Mouse (Mus musculus): Measurements from ENCODE around the gene Stk32b. TPM values are rescaled to one million over a fixed set of nuclear protein-coding genes. Genes with fewer than 3 reads are reported as not detected.

Gene Stk32b
- polyA plus RNA-seq, 1 experiment from 2014 or later, result 0.30 TPM

GRCm38 (mm10) chr5:37657741-37658140, 59.2 kb downstream of the Stk32b start:
- no peak overlapping the region for H3K9ac ChIP-seq
- H3K9me3 ChIP-seq (replicated peaks), result no peaks in the 10 kb centered on the region
- no peaks in the 10 kb centered on the region for H3K36me3 ChIP-seq (replicated peaks)
- no peaks in the 10 kb centered on the region for H3K27me3 ChIP-seq
- whole genome bisulfite sequencing (ENCODE audit: insufficient replicate concordance), result 61% methylated on average over 6 of the region's 6 CpGs
- H3K4me3 ChIP-seq (replicated peaks), result no peak overlapping the region
- no peak overlapping the region for H3K4me2 ChIP-seq
- ATAC-seq (ENCODE audit: insufficient read depth), result no peak
- H3K4me1 ChIP-seq (replicated peaks), result no peaks in the 10 kb centered on the region
- no peak overlapping the region for H3K27ac ChIP-seq (replicated peaks)

- no peak overlapping the region for H3K4me2 ChIP-seq
- no peaks in the 10 kb centered on the region for H3K36me3 ChIP-seq (replicated peaks)
- H3K9me3 ChIP-seq (replicated peaks), result no peaks in the 10 kb centered on the region
- H3K9ac ChIP-seq, result no peak overlapping the region
- 63% methylated on average over 5 of the region's 5 CpGs for WGBS (ENCODE audit: insufficient replicate concordance)
- H3K27me3 ChIP-seq, result no peaks in the 10 kb centered on the region
- H3K4me3 ChIP-seq (replicated peaks), result no peak overlapping the region
- H3K4me1 ChIP-seq (replicated peaks), result no peaks in the 10 kb centered on the region
- no peak for ATAC-seq (ENCODE audit: insufficient read depth)
- H3K27ac ChIP-seq (replicated peaks), result no peak overlapping the region
Measured at GRCm38 (mm10) chr5:37655208-37655607, 61.8 kb downstream of the Stk32b start.

- Histone ChIP-seq H3K36me3 (replicated peaks) (no peaks in the 10 kb centered on the region), H3K4me2 (no peak overlapping the region), H3K4me1 (replicated peaks) (no peaks in the 10 kb centered on the region), H3K4me3 (replicated peaks) (no peak overlapping the region), H3K27ac (replicated peaks) (no peak overlapping the region; the same call in 1 of the 2 replicates), H3K9me3 (replicated peaks) (no peaks in the 10 kb centered on the region), H3K27me3 (no peaks in the 10 kb centered on the region), H3K9ac (no peak overlapping the region)
- 54% methylated on average over 10 of the region's 10 CpGs for WGBS (ENCODE audit: insufficient replicate concordance)
- peak; percentile 61 for ATAC-seq (ENCODE audit: insufficient read depth)
Measured at GRCm38 (mm10) chr5:37650681-37651211, 66.2 kb downstream of the Stk32b start.

GRCm38 (mm10) chr5:37650089-37650601, 66.8 kb downstream of the Stk32b start:
- Histone ChIP-seq H3K4me3 (replicated peaks) (no peak overlapping the region), H3K4me1 (replicated peaks) (no peaks in the 10 kb centered on the region), H3K9ac (no peak overlapping the region), H3K4me2 (no peak overlapping the region), H3K27ac (replicated peaks) (no peak overlapping the region), H3K27me3 (no peaks in the 10 kb centered on the region), H3K36me3 (replicated peaks) (no peaks in the 10 kb centered on the region), H3K9me3 (replicated peaks) (no peaks in the 10 kb centered on the region)
- ATAC-seq (ENCODE audit: insufficient read depth), result no peak
- 34% methylated on average over 1 of the region's 1 CpGs for WGBS (ENCODE audit: insufficient replicate concordance)

GRCm38 (mm10) chr5:37644082-37644481, 72.9 kb downstream of the Stk32b start:
- Histone ChIP-seq H3K9me3 (replicated peaks) (no peaks in the 10 kb centered on the region), H3K9ac (no peak overlapping the region), H3K4me2 (no peak overlapping the region), H3K27me3 (no peaks in the 10 kb centered on the region), H3K4me3 (replicated peaks) (no peak overlapping the region), H3K27ac (replicated peaks) (no peak overlapping the region), H3K4me1 (replicated peaks) (no peaks in the 10 kb centered on the region), H3K36me3 (replicated peaks) (no peaks in the 10 kb centered on the region)
- no peak for ATAC-seq (ENCODE audit: insufficient read depth)
- 65% methylated on average over 7 of the region's 7 CpGs for WGBS (ENCODE audit: insufficient replicate concordance)

- Histone ChIP-seq H3K27me3 (no peaks in the 10 kb centered on the region), H3K9ac (no peak overlapping the region)
- WGBS (ENCODE audit: insufficient replicate concordance), result 61% methylated on average over 7 of the region's 7 CpGs
Measured at GRCm38 (mm10) chr5:37642486-37642885, 74.5 kb downstream of the Stk32b start.

GRCm38 (mm10) chr5:37634791-37635190, 82.2 kb downstream of the Stk32b start:
- Histone ChIP-seq H3K36me3 (replicated peaks) (no peaks in the 10 kb centered on the region), H3K9ac (no peak overlapping the region), H3K27ac (replicated peaks) (no peak overlapping the region), H3K4me1 (replicated peaks) (no peaks in the 10 kb centered on the region), H3K4me3 (replicated peaks) (no peak overlapping the region), H3K9me3 (replicated peaks) (0 out of 2 replicates have a peak, but pooled peaks cover 5% of the 10 kb centered on the region), H3K4me2 (no peak overlapping the region), H3K27me3 (no peaks in the 10 kb centered on the region)
- no peak for ATAC-seq (ENCODE audit: insufficient read depth)
- 48% methylated on average over 2 of the region's 2 CpGs for WGBS (ENCODE audit: insufficient replicate concordance)

More at GRCm38 (mm10) chr5:37642486-37642885, 74.5 kb downstream of the Stk32b start:
- Histone ChIP-seq H3K4me1 (replicated peaks) (no peaks in the 10 kb centered on the region), H3K4me2 (no peak overlapping the region), H3K9me3 (replicated peaks) (no peaks in the 10 kb centered on the region), H3K27ac (replicated peaks) (no peak overlapping the region), H3K36me3 (replicated peaks) (no peaks in the 10 kb centered on the region), H3K4me3 (replicated peaks) (no peak overlapping the region)
- no peak for ATAC-seq (ENCODE audit: insufficient read depth)

GRCm38 (mm10) chr5:37627437-37628163, 89.4 kb downstream of the Stk32b start:
- H3K4me2 ChIP-seq, result no peak overlapping the region
- 0 out of 2 replicates have a peak, but pooled peaks cover 5% of the 10 kb centered on the region for H3K9me3 ChIP-seq (replicated peaks)
- H3K4me1 ChIP-seq (replicated peaks), result no peaks in the 10 kb centered on the region
- WGBS (ENCODE audit: insufficient replicate concordance), result 63% methylated on average over 8 of the region's 8 CpGs
- H3K36me3 ChIP-seq (replicated peaks), result no peaks in the 10 kb centered on the region
- no peak overlapping the region for H3K4me3 ChIP-seq (replicated peaks)
- H3K27ac ChIP-seq (replicated peaks), result no peak overlapping the region
- H3K9ac ChIP-seq, result no peak overlapping the region
- H3K27me3 ChIP-seq, result no peaks in the 10 kb centered on the region
- ATAC-seq (ENCODE audit: insufficient read depth), result no peak

- Histone ChIP-seq H3K4me1 (replicated peaks) (no peaks in the 10 kb centered on the region), H3K27me3 (no peaks in the 10 kb centered on the region), H3K9ac (no peak overlapping the region), H3K4me2 (no peak overlapping the region), H3K9me3 (replicated peaks) (no peaks in the 10 kb centered on the region), H3K4me3 (replicated peaks) (no peak overlapping the region), H3K27ac (replicated peaks) (no peak overlapping the region), H3K36me3 (replicated peaks) (no peaks in the 10 kb centered on the region)
- ATAC-seq (ENCODE audit: insufficient read depth), result no peak
- WGBS (ENCODE audit: insufficient replicate concordance), result 40% methylated on average over 1 of the region's 1 CpGs
Measured at GRCm38 (mm10) chr5:37611874-37612273, 105.1 kb downstream of the Stk32b start.

- Histone ChIP-seq H3K27ac (replicated peaks) (no peak overlapping the region), H3K9me3 (replicated peaks) (no peaks in the 10 kb centered on the region), H3K9ac (no peak overlapping the region), H3K4me2 (no peak overlapping the region), H3K36me3 (replicated peaks) (no peaks in the 10 kb centered on the region), H3K27me3 (no peaks in the 10 kb centered on the region), H3K4me1 (replicated peaks) (no peaks in the 10 kb centered on the region), H3K4me3 (replicated peaks) (no peak overlapping the region)
- 42% methylated on average over 1 of the region's 1 CpGs for WGBS (ENCODE audit: insufficient replicate concordance)
- ATAC-seq (ENCODE audit: insufficient read depth), result no peak
Measured at GRCm38 (mm10) chr5:37599566-37599965, 117.4 kb downstream of the Stk32b start.

- Histone ChIP-seq H3K9me3 (replicated peaks) (no peaks in the 10 kb centered on the region), H3K4me1 (replicated peaks) (no peaks in the 10 kb centered on the region), H3K27me3 (no peaks in the 10 kb centered on the region), H3K27ac (replicated peaks) (no peak overlapping the region), H3K4me2 (no peak overlapping the region), H3K9ac (no peak overlapping the region), H3K4me3 (replicated peaks) (no peak overlapping the region), H3K36me3 (replicated peaks) (no peaks in the 10 kb centered on the region)
- 79% methylated on average over 4 of the region's 4 CpGs for WGBS (ENCODE audit: insufficient replicate concordance)
- ATAC-seq (ENCODE audit: insufficient read depth), result no peak
Measured at GRCm38 (mm10) chr5:37598271-37598670, 118.7 kb downstream of the Stk32b start.

All from liver, embryonic 15.5 days (tissue).